Mouse (Mus musculus): ENCODE data around the gene Pus3.
"Not testable (repeated sequence)": the region's sequence is repeated elsewhere in the genome, so short reads cannot be mapped to it uniquely, and the experiment has no call there.

The Pus3 gene

GRCm38 (mm10) chr9:35545704-35546103, 12.7 kb upstream of the Pus3 start:
- DNase-seq (ENCODE audit: low spot score in 2 of 2) = no peak

GRCm38 (mm10) chr9:35546745-35547144, 11.7 kb upstream of the Pus3 start:
- DNase-seq (ENCODE audit: low spot score in 2 of 2) = no peak

DNA sequence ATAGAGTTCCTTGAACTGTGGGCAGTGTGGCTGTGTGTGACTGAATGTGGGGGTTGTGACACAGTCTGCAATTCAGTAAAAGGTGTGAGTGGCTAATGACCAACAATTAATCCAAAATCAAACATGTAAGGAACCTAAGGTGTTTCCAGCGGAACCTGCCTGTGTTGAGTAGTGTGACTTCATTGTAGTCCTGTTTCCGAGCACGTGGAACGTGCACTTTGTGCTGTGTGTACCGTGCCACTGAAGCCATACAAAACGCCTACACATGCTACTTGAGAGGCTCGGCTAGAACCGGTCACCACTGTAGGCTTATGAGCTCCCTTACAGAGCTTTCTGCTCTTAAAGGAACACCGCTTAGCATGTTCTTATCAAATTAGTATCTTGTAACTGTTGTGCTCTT, 9.9 kb upstream of the Pus3 start:
- no peak for DNase-seq (ENCODE audit: low spot score in 2 of 2)

- DNase-seq (ENCODE audit: low spot score in 2 of 2) = no peak
These were observed 1.8 kb upstream of the Pus3 start for GRCm38 (mm10) chr9:35556494-35557102.

DNA sequence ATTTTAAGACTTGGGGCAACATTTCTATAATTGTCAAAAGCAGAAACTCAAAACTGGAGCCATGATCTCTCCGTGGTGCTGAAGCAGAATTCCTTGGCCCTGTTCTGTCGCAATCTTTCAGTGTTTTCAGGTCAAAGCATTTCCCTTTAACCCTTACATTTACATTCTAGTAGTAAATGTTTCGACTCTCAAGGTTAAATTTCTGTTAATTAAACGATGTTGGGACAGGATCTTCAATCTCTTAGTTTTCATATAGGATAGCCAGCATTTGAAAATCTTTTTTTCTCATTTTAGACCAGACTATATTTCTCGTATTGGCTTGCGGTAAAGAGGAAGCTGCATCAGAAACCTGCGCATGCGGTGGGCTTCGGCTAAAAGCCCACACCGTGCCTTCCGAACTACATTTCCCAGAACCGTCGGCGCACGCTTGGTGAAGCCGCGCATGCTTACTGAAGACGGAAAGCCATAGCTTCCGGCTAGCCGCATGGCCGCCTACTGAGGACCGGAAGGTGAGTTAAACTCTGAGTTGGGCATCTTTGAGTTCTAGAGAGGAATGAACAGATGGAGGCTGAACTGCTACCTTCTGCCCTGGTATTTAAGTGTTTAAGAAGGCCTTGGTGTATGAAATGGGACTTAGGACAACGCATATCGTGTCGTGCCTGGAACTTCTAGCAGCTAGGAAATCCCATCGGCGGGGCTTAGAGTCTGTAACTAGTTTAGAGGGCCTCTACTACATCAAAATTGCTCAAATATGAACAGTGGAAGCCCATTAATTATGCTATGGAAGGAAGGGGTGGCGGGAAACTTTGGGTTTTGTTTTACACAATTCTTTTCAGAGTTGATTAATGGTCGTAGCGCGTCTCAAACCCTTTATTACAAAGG, 855 bp downstream of the Pus3 start:
- DNase-seq (ENCODE audit: low spot score in 2 of 2) = peak; percentile 66 to 76

DNA sequence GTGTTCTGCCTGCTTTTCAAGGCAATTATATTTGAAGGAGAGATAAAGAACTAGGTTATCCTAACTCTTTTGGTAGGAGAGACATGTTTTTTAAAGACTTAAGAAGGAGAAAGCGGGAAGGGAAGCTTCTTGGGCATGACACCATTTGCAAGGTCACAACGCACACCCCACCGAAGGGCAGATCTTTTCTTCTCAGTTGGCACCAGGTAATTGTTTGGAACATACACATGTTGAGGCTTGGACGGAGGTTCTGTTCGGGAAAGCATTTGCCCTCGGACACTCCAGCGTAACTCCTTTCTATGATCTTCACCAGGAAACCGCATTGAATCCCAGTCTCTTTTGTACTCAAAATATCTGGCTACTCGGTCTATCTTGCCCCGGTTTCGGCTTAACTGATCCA, 2.7 kb downstream of the Pus3 start:
- no peak for DNase-seq (ENCODE audit: low spot score in 2 of 2)

DNA sequence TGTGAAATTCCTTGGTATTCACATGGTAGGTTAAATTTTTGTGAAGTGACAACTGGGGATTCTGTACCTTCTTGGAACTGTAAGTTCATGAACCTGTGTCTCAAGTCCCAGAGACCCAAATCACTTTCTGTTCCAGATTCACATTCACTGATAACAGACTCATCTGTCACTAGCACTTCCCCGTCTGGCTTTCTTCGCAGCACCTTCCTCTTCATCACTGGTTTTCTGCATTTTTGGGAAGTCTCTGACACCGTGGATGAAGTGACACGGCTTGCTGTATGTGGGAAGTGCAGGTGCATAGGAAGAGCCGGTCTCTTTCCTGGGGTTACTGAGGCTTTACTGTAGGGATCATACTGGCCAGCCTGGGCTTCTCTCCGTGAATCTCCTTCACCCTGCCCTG, 3.2 kb downstream of the Pus3 start:
- DNase-seq (ENCODE audit: low spot score in 2 of 2) = no peak

DNA sequence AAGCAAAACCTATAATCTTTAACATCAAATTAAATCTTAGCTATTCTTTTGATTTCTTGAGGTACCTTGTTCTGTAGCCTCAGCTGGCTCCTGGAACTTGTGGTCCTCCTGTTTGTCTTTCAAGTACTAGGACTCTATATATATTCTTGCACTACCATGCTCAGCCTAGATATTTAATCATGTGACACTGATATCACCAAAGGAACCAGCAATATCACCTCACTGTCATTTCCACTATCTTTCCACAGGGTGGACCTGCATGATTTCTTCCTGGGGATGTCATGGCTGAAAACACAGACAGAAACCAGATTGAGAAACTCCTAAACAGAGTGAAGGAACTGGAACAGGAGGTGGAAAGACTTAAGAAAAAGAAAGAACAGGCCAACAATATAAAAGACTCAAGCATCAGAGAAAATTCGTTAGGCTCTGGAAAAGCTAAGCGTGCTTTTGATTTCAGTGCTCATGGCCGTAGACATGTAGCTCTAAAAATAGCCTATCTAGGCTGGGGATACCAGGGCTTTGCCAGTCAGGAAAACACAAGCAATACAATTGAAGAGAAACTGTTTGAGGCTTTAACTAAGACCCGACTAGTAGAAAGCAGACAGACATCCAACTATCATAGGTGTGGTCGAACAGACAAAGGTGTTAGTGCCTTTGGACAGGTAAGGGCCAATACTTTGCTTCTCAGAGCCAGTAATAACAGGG, 6.3 kb downstream of the Pus3 start:
- DNase-seq (ENCODE audit: low spot score in 2 of 2) = no peak

DNA sequence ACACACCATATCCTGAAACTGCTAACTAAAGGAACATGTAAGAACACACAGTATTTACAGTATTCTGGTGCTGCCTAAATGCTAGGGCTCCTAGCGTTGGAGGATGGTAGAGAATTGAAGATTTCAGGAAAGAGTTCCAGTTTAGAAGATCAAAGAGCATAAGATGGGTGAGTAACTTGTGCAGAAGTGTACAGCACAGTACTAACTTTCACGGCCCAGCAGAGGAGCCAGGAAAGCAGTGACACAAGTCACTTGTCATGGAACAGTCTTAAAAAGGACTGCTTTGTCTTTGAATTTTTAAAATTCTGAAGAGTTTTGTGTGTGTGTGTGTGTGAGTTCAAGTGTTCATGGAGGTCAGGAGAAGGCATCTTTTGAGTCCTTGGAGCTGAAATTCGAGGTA, 9.6 kb downstream of the Pus3 start:
- no peak for DNase-seq (ENCODE audit: low spot score in 2 of 2)

DNA sequence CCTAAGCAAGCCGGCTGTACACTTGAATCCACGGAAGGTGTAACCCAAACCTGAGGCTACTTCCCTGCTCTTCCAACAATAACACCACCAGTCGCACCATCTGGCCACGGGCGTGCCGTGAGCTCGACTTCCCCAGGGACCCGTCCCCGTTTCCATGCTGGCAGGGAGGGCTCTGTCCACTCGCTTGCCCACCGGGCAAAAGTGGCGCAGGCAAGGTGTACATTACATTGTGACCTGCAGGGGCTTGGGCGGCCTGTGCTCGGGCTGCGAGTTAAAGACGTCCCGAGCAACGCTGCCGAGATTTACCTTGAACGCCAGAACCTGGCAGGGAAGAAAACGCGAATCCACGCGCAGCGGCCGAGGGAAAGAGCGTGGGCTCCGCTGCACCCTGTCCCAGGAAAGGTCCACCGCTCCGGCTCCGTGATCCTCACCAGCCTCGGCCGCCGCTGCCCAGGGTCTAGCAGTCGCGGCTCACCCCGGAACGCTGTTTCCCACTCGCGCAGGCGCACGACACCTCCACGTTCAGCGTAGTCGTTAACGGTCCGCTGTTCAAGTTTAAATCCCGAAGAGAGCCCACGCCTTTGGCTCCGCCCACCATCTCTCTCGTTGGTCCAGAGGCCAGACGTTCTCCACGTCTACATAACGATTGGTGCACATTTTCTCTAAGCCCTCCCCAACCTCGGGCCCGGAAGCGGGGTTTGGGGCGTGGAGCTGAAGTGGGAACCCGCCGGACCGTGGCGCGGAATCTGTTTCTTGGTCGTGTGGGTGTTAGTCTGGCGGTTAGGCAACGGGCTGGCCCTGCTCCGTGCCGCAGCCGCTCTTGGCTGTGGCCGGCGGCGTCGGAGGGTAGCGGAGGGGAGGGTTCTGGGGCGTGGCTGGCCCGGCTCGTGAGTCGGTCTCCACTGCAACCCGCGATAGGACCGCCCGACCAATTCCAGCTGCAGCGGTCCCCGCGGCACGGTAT, 11.5 kb downstream of the Pus3 start, which contains the start of the genes Pate2 and Hyls1:
Gene Pate2, plus strand, starts transcription at position 714 of the 964 bp plus-strand sequence.
Gene Hyls1, minus strand, starts transcription at position 828 of the 964 bp plus-strand sequence.
- peak; percentile 95 to 96 for DNase-seq (ENCODE audit: low spot score in 2 of 2)

GRCm38 (mm10) chr9:35570663-35571062, 12.3 kb downstream of the Pus3 start:
- no peak for DNase-seq (ENCODE audit: low spot score in 2 of 2)

GRCm38 (mm10) chr9:35574416-35574815, 16.0 kb downstream of the Pus3 start:
- DNase-seq (ENCODE audit: low spot score in 2 of 2) = no peak

DNA sequence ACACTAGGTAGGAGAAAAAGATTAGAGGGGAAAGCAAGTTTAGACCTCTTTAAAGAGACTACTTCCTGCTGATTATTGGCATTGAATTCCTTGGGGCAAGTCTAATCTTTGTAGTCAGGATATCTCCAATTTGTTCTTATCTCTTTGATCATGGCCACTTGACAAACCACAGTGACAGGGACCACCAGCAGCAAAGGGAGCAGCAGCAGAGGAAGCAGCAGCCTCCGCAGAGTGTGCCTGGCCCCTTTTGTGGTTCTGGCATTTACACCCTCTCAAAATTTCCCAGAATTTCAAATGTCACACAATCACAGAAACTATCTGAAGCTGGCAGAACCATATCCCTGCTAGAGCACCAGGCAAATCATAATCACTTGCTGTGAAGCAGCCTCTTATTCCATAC, 29.3 kb downstream of the Pus3 start:
- DNase-seq (ENCODE audit: low spot score in 2 of 2) = no peak

- peak in 1 of 2 experiments; percentile 4 for DNase-seq (ENCODE audit: low spot score in 2 of 2)
These were observed 34.5 kb downstream of the Pus3 start for GRCm38 (mm10) chr9:35592903-35593302.

GRCm38 (mm10) chr9:35607647-35608405, 49.4 kb downstream of the Pus3 start:
- DNase-seq (ENCODE audit: low spot score in 2 of 2) = no peak

DNA sequence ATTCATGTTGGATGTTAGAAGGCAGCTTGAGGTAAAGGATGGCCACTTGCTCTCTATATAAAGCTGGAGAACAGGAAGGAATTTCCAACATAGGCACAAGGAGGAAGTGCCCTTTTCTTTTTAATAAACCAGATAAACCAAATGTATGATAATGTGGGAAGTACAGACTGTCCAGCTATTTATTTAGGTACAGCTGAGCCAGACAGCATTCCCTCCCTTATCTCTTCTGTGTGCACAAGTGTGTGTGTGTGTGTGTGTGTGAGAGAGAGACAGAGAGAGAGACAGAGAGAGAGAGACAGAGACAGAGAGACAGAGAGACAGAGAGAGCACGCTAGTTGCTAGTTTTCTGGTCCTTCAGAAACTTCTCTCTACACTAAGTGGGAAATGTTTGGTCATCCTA, 53.4 kb downstream of the Pus3 start, which contains the start of gene Pate4:
Gene Pate4, minus strand, starts transcription at position 101 of the 400 bp plus-strand sequence.
- no peak for DNase-seq (ENCODE audit: low spot score in 2 of 2)

DNA sequence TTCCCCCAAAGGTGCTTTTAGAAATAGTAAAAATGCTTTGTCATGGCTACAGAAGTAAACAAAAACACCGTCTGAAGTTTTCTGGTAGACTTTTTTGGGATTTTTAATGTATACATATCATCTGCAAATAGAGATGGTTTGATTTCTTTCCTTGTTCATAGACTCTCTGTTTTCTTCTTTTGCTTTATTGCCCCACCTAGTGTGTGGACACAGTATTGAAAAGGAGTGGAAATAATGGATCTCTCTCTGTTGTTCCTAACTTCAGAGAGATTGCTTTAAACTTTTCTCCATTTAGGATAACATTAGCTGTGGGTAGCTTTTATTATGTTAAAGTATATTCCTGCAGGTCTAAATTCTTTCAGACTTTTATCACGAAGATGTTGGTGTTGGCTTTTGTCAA, 55.6 kb downstream of the Pus3 start:
- DNase-seq (ENCODE audit: low spot score in 2 of 2) = no peak

DNA sequence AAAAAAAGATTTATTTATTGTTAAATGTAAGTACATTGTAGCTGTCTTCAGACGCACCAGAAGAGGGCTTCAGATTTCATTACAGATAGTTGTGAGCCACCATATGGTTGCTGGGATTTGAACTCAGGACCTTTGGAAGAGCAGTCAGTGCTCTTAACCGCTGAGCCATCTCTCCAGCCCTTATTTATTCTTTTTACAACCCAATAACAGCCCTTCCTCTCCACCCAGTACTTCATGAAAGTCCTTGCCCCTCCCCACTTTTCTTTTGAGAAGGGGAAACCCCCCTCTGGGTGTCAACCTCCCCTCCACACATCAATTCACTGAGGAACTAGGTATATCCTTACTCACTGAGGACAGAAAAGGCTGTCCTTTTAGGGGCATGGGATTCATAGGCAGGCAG, 58.4 kb downstream of the Pus3 start:
- not testable (repeated sequence) for DNase-seq (ENCODE audit: low spot score in 2 of 2)

Measured in heart, adult 9 months (tissue).